Mouse (Mus musculus) myocyte (in vitro differentiated cells): ENCODE measurements around the gene Gp1bb.

Experiments
- CEBPB ChIP-seq: IDR thresholded peaks from 2 replicates; pipeline ENCODE4 v1.6.1; 2011; ENCODE audit warnings: mild to moderate bottlenecking, moderate library complexity; ENCODE audit not compliant: poor library complexity, insufficient read depth, severe bottlenecking
- E2F4 ChIP-seq: IDR thresholded peaks from one replicate; pipeline ENCODE4 v1.6.1; 2011; ENCODE audit warnings: mild to moderate bottlenecking, control low read depth, moderate library complexity; ENCODE audit not compliant: insufficient read depth
- MAX ChIP-seq: IDR thresholded peaks from one replicate; pipeline ENCODE4 v1.6.1; 2011; ENCODE audit warnings: low read depth, mild to moderate bottlenecking, control low read depth
- MYOD1 ChIP-seq, 3 experiments: IDR thresholded peaks; one replicate each; pipeline ENCODE4 v1.6.1; 2011; ENCODE audit warnings: control low read depth in 2 of 3, low read depth in 2 of 3, mild to moderate bottlenecking in 2 of 3, moderate library complexity in 1 of 3; ENCODE audit not compliant: insufficient read length in 2 of 3, control insufficient read depth in 1 of 3
- MYOG ChIP-seq, 3 experiments: IDR thresholded peaks; one replicate each; pipeline ENCODE4 v1.6.1; 2011; ENCODE audit warnings: control low read depth in 2 of 3, low read depth in 2 of 3, mild to moderate bottlenecking in 2 of 3; ENCODE audit not compliant: insufficient read length in 2 of 3, control insufficient read depth in 1 of 3, insufficient read depth in 1 of 3
- POLR2A ChIP-seq: IDR thresholded peaks from one replicate; pipeline ENCODE4 v1.6.1; 2011; ENCODE audit warnings: low read depth, mild to moderate bottlenecking, control low read depth, moderate library complexity; ENCODE audit not compliant: insufficient read length
- POLR2AphosphoS2 ChIP-seq: IDR thresholded peaks from one replicate; pipeline ENCODE4 v1.6.1; 2011; ENCODE audit warnings: low read depth, control low read depth; ENCODE audit not compliant: insufficient read length
- REST ChIP-seq: IDR thresholded peaks from one replicate; pipeline ENCODE4 v1.6.1; 2011; ENCODE audit warnings: mild to moderate bottlenecking, control low read depth, moderate library complexity; ENCODE audit not compliant: insufficient read depth, insufficient read length
- SRF ChIP-seq: IDR thresholded peaks from one replicate; pipeline ENCODE4 v1.6.1; 2011; ENCODE audit warnings: low read depth; ENCODE audit not compliant: control insufficient read depth, insufficient read length
- TCF12 ChIP-seq: IDR thresholded peaks from one replicate; pipeline ENCODE4 v1.6.1; 2011; ENCODE audit warnings: mild to moderate bottlenecking, control low read depth; ENCODE audit not compliant: poor library complexity, insufficient read depth, severe bottlenecking
- TCF3 ChIP-seq: IDR thresholded peaks from one replicate; pipeline ENCODE4 v1.6.1; 2011; ENCODE audit warnings: low read depth, control low read depth; ENCODE audit not compliant: insufficient read length
- USF1 ChIP-seq: IDR thresholded peaks from one replicate; pipeline ENCODE4 v1.6.1; 2011; ENCODE audit warnings: low read depth, mild to moderate bottlenecking, control low read depth, moderate library complexity

DNA sequence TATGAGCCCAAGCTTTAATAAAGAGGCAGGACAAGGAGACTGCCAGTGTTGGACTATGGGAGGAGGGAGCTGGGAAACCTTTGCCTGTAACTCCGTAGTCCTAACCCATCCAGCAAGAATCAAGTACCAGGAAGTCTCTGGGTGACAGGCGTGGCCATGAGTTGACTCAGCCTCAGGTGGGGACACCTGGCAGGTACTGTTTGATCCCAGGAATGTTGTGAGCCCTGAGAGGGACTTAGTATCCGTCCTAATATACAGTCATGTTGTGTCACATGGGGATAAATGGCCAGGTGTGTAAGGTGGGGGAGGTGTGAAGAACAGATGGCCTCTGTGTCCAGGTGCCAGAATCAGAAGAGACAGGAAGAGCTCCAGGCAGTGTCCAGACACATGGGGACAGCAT lies 26.9 kb upstream of the Gp1bb start:
- TF ChIP-seq POLR2A = no peak
- no peak for TF ChIP-seq REST
- no peak for TF ChIP-seq CEBPB
- no peak for TF ChIP-seq E2F4
- no peak for TF ChIP-seq POLR2AphosphoS2
- no peak for TF ChIP-seq MAX
- no peak for TF ChIP-seq MYOG (IDR thresholded peaks at IDR 0.05; ENCODE audit: control insufficient read depth in 1 of 3, insufficient read depth in 1 of 3, insufficient read length in 2 of 3, low read depth in 2 of 3)
- no peak for TF ChIP-seq MYOD1 (IDR thresholded peaks at IDR 0.05; ENCODE audit: control insufficient read depth in 1 of 3, insufficient read length in 2 of 3, low read depth in 2 of 3)
- no peak for TF ChIP-seq USF1
- no peak for TF ChIP-seq TCF3
- TF ChIP-seq TCF12 = no peak
- TF ChIP-seq SRF = no peak
